13 mouse cellular contexts compared by ENCODE assay signal in genomic region chr11:69549060-69549656, GRCm38 (mm10). TPM values are rescaled to one million over a fixed set of nuclear protein-coding genes. Genes with fewer than 3 reads are reported as not detected.
DNase-seq lines count a peak whose midpoint lies in the region; ATAC-seq and TF ChIP-seq lines count a peak whose summit lies in the region.
"Had no signal": no experiment of that assay in that cellular context is flagged by ENCODE, and none has a peak within 500 bp of the region (broad histone marks: within the 10 kb centered on the region; RNA-seq: fewer than 3 reads in every experiment).

Gene Dnah2 (minus strand): TSS chr11:69549110.

- no peak within 1 kb of the TSS for H3K4me2 ChIP-seq in kidney, embryonic 14.5 days (replicated peaks; ENCODE audit: low read depth, low read length)
- no peak within 1 kb of the TSS for H3K4me2 ChIP-seq in forebrain, embryonic 14.5 days (ENCODE audit: low read length)
- no peak within 1 kb of the TSS for H3K4me2 ChIP-seq in hindbrain, postnatal 0 days (ENCODE audit: low read depth, low read length)
- H3K4me2 ChIP-seq in midbrain, postnatal 0 days (ENCODE audit: low read depth, low read length, poor library complexity, severe bottlenecking), result no peak within 1 kb of the TSS

- WGBS in kidney, embryonic 14.5 days, result 38% methylated on average over 12 of the region's 12 CpGs
- WGBS in forebrain, embryonic 14.5 days, result 69% methylated on average over 12 of the region's 12 CpGs
- 27% methylated on average over 12 of the region's 12 CpGs for WGBS in hindbrain, postnatal 0 days
- WGBS in midbrain, postnatal 0 days, result 49% methylated on average over 12 of the region's 12 CpGs

- no peak within 1 kb of the TSS for H3K27ac ChIP-seq in kidney, embryonic 14.5 days (ENCODE audit: low read depth, low read length)
- H3K27ac ChIP-seq in forebrain, embryonic 14.5 days (ENCODE audit: low read depth, low read length), result peak within 1 kb of the TSS; percentile 95; the same call in 1 of the 2 replicates
- H3K27ac ChIP-seq in hindbrain, postnatal 0 days, result peak within 1 kb of the TSS; percentile 85; the same call in 1 of the 2 replicates
- 0 out of 2 replicates have a peak within 1 kb of the TSS, but pooled peaks have one; percentile 86 for H3K27ac ChIP-seq in midbrain, postnatal 0 days (ENCODE audit: low read depth, low read length)
- H3K27ac ChIP-seq: macrophage had no signal

- H3K9ac ChIP-seq in kidney, embryonic 14.5 days (ENCODE audit: low read depth, low read length), result 0 out of 2 replicates have a peak within 1 kb of the TSS, but pooled peaks have one; percentile 7
- no peak within 1 kb of the TSS; the same call in 1 of the 2 replicates for H3K9ac ChIP-seq in forebrain, embryonic 14.5 days (ENCODE audit: low read length)
- H3K9ac ChIP-seq in hindbrain, postnatal 0 days (replicated peaks; ENCODE audit: low read length), result no peak within 1 kb of the TSS
- no peak within 1 kb of the TSS for H3K9ac ChIP-seq in midbrain, postnatal 0 days (replicated peaks; ENCODE audit: low read length, poor library complexity, severe bottlenecking)

- H3K9me3 ChIP-seq in kidney, embryonic 14.5 days (ENCODE audit: control insufficient read depth, low read length), result no peaks in the 10 kb centered on the region
- no peaks in the 10 kb centered on the region for H3K9me3 ChIP-seq in forebrain, embryonic 14.5 days (replicated peaks; ENCODE audit: control insufficient read depth, low read length)
- H3K9me3 ChIP-seq in hindbrain, postnatal 0 days (ENCODE audit: low read length), result no peaks in the 10 kb centered on the region
- H3K9me3 ChIP-seq in midbrain, postnatal 0 days (ENCODE audit: low read length), result no peaks in the 10 kb centered on the region
- H3K9me3 ChIP-seq: G1E had no signal

- TF ChIP-seq CTCF in hindbrain, postnatal 0 days (IDR thresholded peaks at IDR 0.05; ENCODE audit: low read depth), result peak; percentile 12; the same call in 1 of the 2 replicates
- peak; percentile 19; the same call in 1 of the 2 replicates for TF ChIP-seq CTCF in midbrain, postnatal 0 days (IDR thresholded peaks at IDR 0.05)

- no peak within 1 kb of the TSS for H3K4me3 ChIP-seq in kidney, embryonic 14.5 days (ENCODE audit: low read length)
- no peak within 1 kb of the TSS for H3K4me3 ChIP-seq in forebrain, embryonic 14.5 days (ENCODE audit: low read depth, low read length)
- no peak within 1 kb of the TSS for H3K4me3 ChIP-seq in hindbrain, postnatal 0 days (ENCODE audit: low read length)
- no peak within 1 kb of the TSS for H3K4me3 ChIP-seq in midbrain, postnatal 0 days (ENCODE audit: low read depth, low read length)

- DNase-seq in kidney, adult 9 months, result no peak
- DNase-seq in forebrain, embryonic 14.5 days (ENCODE audit: low spot score), result no peak
- peak; percentile 15 for DNase-seq in hindbrain, postnatal 0 days (ENCODE audit: low spot score)
- DNase-seq in midbrain, postnatal 0 days (ENCODE audit: low spot score), result no peak
- DNase-seq in lung, postnatal 36 days, result no peak
- DNase-seq in cerebellum, adult 11-12 months, result no peak
- DNase-seq: adrenal gland, postnatal 25 days; B cell, adult 2 months; kidney, adult 18-20 months had no signal

- ATAC-seq in kidney, embryonic 14.5 days (ENCODE audit: low FRiP score, low TSS enrichment), result no peak
- ATAC-seq in forebrain, embryonic 14.5 days, result no peak
- no peak for ATAC-seq in hindbrain, postnatal 0 days
- ATAC-seq in midbrain, postnatal 0 days (ENCODE audit: low FRiP score), result no peak
- ATAC-seq in megakaryocyte-erythroid progenitor cell, adult 5-6 weeks (replicated peaks; ENCODE audit: low FRiP score, low TSS enrichment, poor library complexity, severe bottlenecking), result no peak

- no peaks in the 10 kb centered on the region; the same call in 1 of the 2 replicates for H3K27me3 ChIP-seq in kidney, embryonic 14.5 days (ENCODE audit: control insufficient read depth, insufficient read depth, low read length)
- H3K27me3 ChIP-seq in forebrain, embryonic 14.5 days (replicated peaks; ENCODE audit: control insufficient read depth, insufficient read depth, low read length), result no peaks in the 10 kb centered on the region
- no peaks in the 10 kb centered on the region for H3K27me3 ChIP-seq in hindbrain, postnatal 0 days (ENCODE audit: insufficient read depth, low read length)
- H3K27me3 ChIP-seq in midbrain, postnatal 0 days (ENCODE audit: insufficient read depth, low read length), result no peaks in the 10 kb centered on the region

- peaks cover 9% of the 10 kb centered on the region for H3K4me1 ChIP-seq in kidney, embryonic 14.5 days (ENCODE audit: control insufficient read depth, insufficient read depth, low read length)
- peaks cover 50% of the 10 kb centered on the region for H3K4me1 ChIP-seq in forebrain, embryonic 14.5 days (ENCODE audit: control insufficient read depth, insufficient read depth, low read length)
- H3K4me1 ChIP-seq in hindbrain, postnatal 0 days (ENCODE audit: insufficient read depth, low read length), result peaks cover 25% of the 10 kb centered on the region
- peaks cover 36% of the 10 kb centered on the region for H3K4me1 ChIP-seq in midbrain, postnatal 0 days (ENCODE audit: insufficient read depth, low read length)

- no peaks in the 10 kb centered on the region for H3K36me3 ChIP-seq in kidney, embryonic 14.5 days (ENCODE audit: control insufficient read depth, insufficient read depth, low read length)
- H3K36me3 ChIP-seq in forebrain, embryonic 14.5 days (ENCODE audit: control insufficient read depth, insufficient read depth, low read length), result 0 out of 2 replicates have a peak, but pooled peaks cover 1% of the 10 kb centered on the region
- no peaks in the 10 kb centered on the region for H3K36me3 ChIP-seq in hindbrain, postnatal 0 days (ENCODE audit: insufficient read depth, low read length)
- no peaks in the 10 kb centered on the region; the same call in 1 of the 2 replicates for H3K36me3 ChIP-seq in midbrain, postnatal 0 days (ENCODE audit: insufficient read depth, low read length)
- H3K36me3 ChIP-seq: G1E had no signal

RNA-seq across cellular contexts. Expression of gene Dnah2, which starts in this region (rescaled TPM):
- 0.87 and 1.5 TPM in 2 replicates for polyA plus RNA-seq in kidney, embryonic 14.5 days (2014; fragmentation: Nextera tagmentation; extraction: Ambion mirVana)
- polyA plus RNA-seq in forebrain, embryonic 14.5 days (2014; fragmentation: Nextera tagmentation; extraction: Ambion mirVana), result 2.7 and 3.8 TPM in 2 replicates
- total RNA-seq in hindbrain, postnatal 0 days (2014; rRNA removed), result 3.9 and 4.9 TPM in 2 replicates
- 2.0 and 3.2 TPM in 2 replicates for polyA plus RNA-seq in hindbrain, postnatal 0 days (2015; fragmentation: Nextera tagmentation; extraction: Ambion mirVana)
- 9.5 and 12.5 TPM in 2 replicates for total RNA-seq in midbrain, postnatal 0 days (2014; rRNA removed)
- 3.9 and 4.1 TPM in 2 replicates for polyA plus RNA-seq in midbrain, postnatal 0 days (2015; fragmentation: Nextera tagmentation; extraction: Ambion mirVana)
- total RNA-seq in megakaryocyte-erythroid progenitor cell, adult 5-6 weeks (2014; fragmentation: Nextera tagmentation), result not detected in 2 replicates
- not detected in 2 replicates for total RNA-seq in megakaryocyte-erythroid progenitor cell, adult 5-6 weeks (2017)
